Mouse (Mus musculus) myocyte (in vitro differentiated cells): ENCODE data around the gene Cebpb. TPM values are rescaled to one million over a fixed set of nuclear protein-coding genes. Genes with fewer than 3 reads are reported as not detected.

Experiments
- H3K27me3 ChIP-seq: one replicate; pipeline ENCODE4 v1.6.1; 2011; ENCODE audit not compliant: control insufficient read depth, insufficient read depth, insufficient read length
- H3K36me3 ChIP-seq: one replicate; pipeline ENCODE4 v1.6.1; 2011; ENCODE audit not compliant: control insufficient read depth, insufficient read depth
- H3K4me2 ChIP-seq: one replicate; pipeline ENCODE4 v1.6.1; 2011; ENCODE audit warnings: low read depth, control low read depth
- H3K4me3 ChIP-seq: one replicate; pipeline ENCODE4 v1.5.1; 2011; ENCODE audit warnings: mild to moderate bottlenecking, control low read depth, moderate library complexity
- H3K79me2 ChIP-seq: one replicate; pipeline ENCODE4 v1.6.1; 2011; ENCODE audit not compliant: control insufficient read depth, insufficient read depth
- H3ac ChIP-seq: one replicate; pipeline ENCODE4 v1.6.1; 2011; ENCODE audit not compliant: control insufficient read depth, insufficient read length
- CEBPB ChIP-seq: IDR thresholded peaks from 2 replicates; pipeline ENCODE4 v1.6.1; 2011; ENCODE audit warnings: mild to moderate bottlenecking, moderate library complexity; ENCODE audit not compliant: poor library complexity, insufficient read depth, severe bottlenecking
- E2F4 ChIP-seq: IDR thresholded peaks from one replicate; pipeline ENCODE4 v1.6.1; 2011; ENCODE audit warnings: mild to moderate bottlenecking, control low read depth, moderate library complexity; ENCODE audit not compliant: insufficient read depth
- MAX ChIP-seq: IDR thresholded peaks from one replicate; pipeline ENCODE4 v1.6.1; 2011; ENCODE audit warnings: low read depth, mild to moderate bottlenecking, control low read depth
- MYOD1 ChIP-seq, 3 experiments: IDR thresholded peaks; one replicate each; pipeline ENCODE4 v1.6.1; 2011; ENCODE audit warnings: control low read depth in 2 of 3, low read depth in 2 of 3, mild to moderate bottlenecking in 2 of 3, moderate library complexity in 1 of 3; ENCODE audit not compliant: insufficient read length in 2 of 3, control insufficient read depth in 1 of 3
- MYOG ChIP-seq, 3 experiments: IDR thresholded peaks; one replicate each; pipeline ENCODE4 v1.6.1; 2011; ENCODE audit warnings: control low read depth in 2 of 3, low read depth in 2 of 3, mild to moderate bottlenecking in 2 of 3; ENCODE audit not compliant: insufficient read length in 2 of 3, control insufficient read depth in 1 of 3, insufficient read depth in 1 of 3
- POLR2A ChIP-seq: IDR thresholded peaks from one replicate; pipeline ENCODE4 v1.6.1; 2011; ENCODE audit warnings: low read depth, mild to moderate bottlenecking, control low read depth, moderate library complexity; ENCODE audit not compliant: insufficient read length
- POLR2AphosphoS2 ChIP-seq: IDR thresholded peaks from one replicate; pipeline ENCODE4 v1.6.1; 2011; ENCODE audit warnings: low read depth, control low read depth; ENCODE audit not compliant: insufficient read length
- REST ChIP-seq: IDR thresholded peaks from one replicate; pipeline ENCODE4 v1.6.1; 2011; ENCODE audit warnings: mild to moderate bottlenecking, control low read depth, moderate library complexity; ENCODE audit not compliant: insufficient read depth, insufficient read length
- SRF ChIP-seq: IDR thresholded peaks from one replicate; pipeline ENCODE4 v1.6.1; 2011; ENCODE audit warnings: low read depth; ENCODE audit not compliant: control insufficient read depth, insufficient read length
- TCF12 ChIP-seq: IDR thresholded peaks from one replicate; pipeline ENCODE4 v1.6.1; 2011; ENCODE audit warnings: mild to moderate bottlenecking, control low read depth; ENCODE audit not compliant: poor library complexity, insufficient read depth, severe bottlenecking
- TCF3 ChIP-seq: IDR thresholded peaks from one replicate; pipeline ENCODE4 v1.6.1; 2011; ENCODE audit warnings: low read depth, control low read depth; ENCODE audit not compliant: insufficient read length
- USF1 ChIP-seq: IDR thresholded peaks from one replicate; pipeline ENCODE4 v1.6.1; 2011; ENCODE audit warnings: low read depth, mild to moderate bottlenecking, control low read depth, moderate library complexity
- polyA plus RNA-seq: library from polyadenylated mRNA; unstranded; fragments of >200 nt; fragmentation: generic; extraction: Trizol; gene quantifications from one replicate; pipeline ENCODE4 v1.2.1, GENCODE M21; 2012; ENCODE audit warnings: missing spikeins

Gene Cebpb
- polyA plus RNA-seq, 1 experiment, result 74.7 TPM

- TF ChIP-seq TCF3 (no peak), TCF12 (no peak), SRF (no peak)
- Histone ChIP-seq H3K79me2 (peaks cover 23% of the 10 kb centered on the region), H3K36me3 (peaks cover 13% of the 10 kb centered on the region), H3K4me2 (no peak overlapping the region), H3K27me3 (no peaks in the 10 kb centered on the region), H3ac (no peak overlapping the region), H3K4me3 (no peak overlapping the region)
Measured at GRCm38 (mm10) chr2:167687250-167687586, 1.5 kb upstream of the Cebpb start.

GRCm38 (mm10) chr2:167687651-167688101 lies 1.0 kb upstream of the Cebpb start:
- Histone ChIP-seq H3K4me3 (peak overlapping the region; percentile 95), H3ac (no peak overlapping the region), H3K4me2 (no peak overlapping the region), H3K27me3 (no peaks in the 10 kb centered on the region), H3K36me3 (peaks cover 13% of the 10 kb centered on the region), H3K79me2 (peaks cover 28% of the 10 kb centered on the region)
- TF ChIP-seq SRF, result no peak
- TF ChIP-seq POLR2AphosphoS2, result no peak
- no peak for TF ChIP-seq USF1
- no peak for TF ChIP-seq TCF3

- H3K27me3 ChIP-seq, result no peaks in the 10 kb centered on the region
- H3ac ChIP-seq, result peak overlapping the region; percentile 97
- H3K4me3 ChIP-seq, result peak overlapping the region; percentile 95
- peak overlapping the region; percentile 60 for H3K4me2 ChIP-seq
- TF ChIP-seq MYOD1 (IDR thresholded peaks at IDR 0.05; ENCODE audit: control insufficient read depth in 1 of 3, insufficient read length in 2 of 3, low read depth in 2 of 3) (peak in 1 of 3 experiments; percentile 56), CEBPB (no peak)
- peaks cover 13% of the 10 kb centered on the region for H3K36me3 ChIP-seq
- H3K79me2 ChIP-seq, result peaks cover 28% of the 10 kb centered on the region
Measured at GRCm38 (mm10) chr2:167688126-167688497, 603 bp upstream of the Cebpb start.

DNA sequence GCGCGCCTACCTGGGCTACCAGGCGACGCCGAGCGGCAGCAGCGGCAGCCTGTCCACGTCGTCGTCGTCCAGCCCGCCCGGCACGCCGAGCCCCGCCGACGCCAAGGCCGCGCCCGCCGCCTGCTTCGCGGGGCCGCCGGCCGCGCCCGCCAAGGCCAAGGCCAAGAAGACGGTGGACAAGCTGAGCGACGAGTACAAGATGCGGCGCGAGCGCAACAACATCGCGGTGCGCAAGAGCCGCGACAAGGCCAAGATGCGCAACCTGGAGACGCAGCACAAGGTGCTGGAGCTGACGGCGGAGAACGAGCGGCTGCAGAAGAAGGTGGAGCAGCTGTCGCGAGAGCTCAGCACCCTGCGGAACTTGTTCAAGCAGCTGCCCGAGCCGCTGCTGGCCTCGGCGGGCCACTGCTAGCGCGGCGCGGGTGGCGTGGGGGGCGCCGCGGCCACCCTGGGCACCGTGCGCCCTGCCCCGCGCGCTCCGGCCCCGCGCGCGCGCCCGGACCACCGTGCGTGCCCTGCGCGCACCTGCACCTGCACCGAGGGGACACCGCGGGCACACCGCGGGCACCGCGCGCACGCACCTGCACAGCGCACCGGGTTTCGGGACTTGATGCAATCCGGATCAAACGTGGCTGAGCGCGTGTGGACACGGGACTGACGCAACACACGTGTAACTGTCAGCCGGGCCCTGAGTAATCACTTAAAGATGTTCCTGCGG lies 945 bp downstream of the Cebpb start, which contains the start of gene Tmem189:
Gene Tmem189, minus strand, starts transcription at position 322 of the 718 bp plus-strand sequence.
- H3K4me3 ChIP-seq, result peak within 1 kb of the TSS; percentile 95
- H3K36me3 ChIP-seq, result peaks cover 13% of the 10 kb centered on the region
- H3K27me3 ChIP-seq, result no peaks in the 10 kb centered on the region
- H3ac ChIP-seq, result peak within 1 kb of the TSS; percentile 97
- peaks cover 28% of the 10 kb centered on the region for H3K79me2 ChIP-seq
- peak within 1 kb of the TSS; percentile 91 for H3K4me2 ChIP-seq
- no peak for TF ChIP-seq SRF
- TF ChIP-seq REST, result no peak
- TF ChIP-seq POLR2A, result peak; percentile 90
- TF ChIP-seq POLR2AphosphoS2, result peak; percentile 93
- no peak for TF ChIP-seq E2F4
- TF ChIP-seq USF1, result no peak
- TF ChIP-seq MYOG (IDR thresholded peaks at IDR 0.05; ENCODE audit: control insufficient read depth in 1 of 3, insufficient read depth in 1 of 3, insufficient read length in 2 of 3, low read depth in 2 of 3), result peak in 2 of 3 experiments; percentile 64 to 77
- peak; percentile 98 for TF ChIP-seq CEBPB
- no peak for TF ChIP-seq TCF12
- TF ChIP-seq TCF3, result peak; percentile 10
- TF ChIP-seq MAX, result peak; percentile 92
- peak in 2 of 3 experiments; percentile 83 to 88 for TF ChIP-seq MYOD1 (IDR thresholded peaks at IDR 0.05; ENCODE audit: control insufficient read depth in 1 of 3, insufficient read length in 2 of 3, low read depth in 2 of 3)

- no peak for TF ChIP-seq MAX
- TF ChIP-seq SRF, result no peak
- TF ChIP-seq MYOG (IDR thresholded peaks at IDR 0.05; ENCODE audit: control insufficient read depth in 1 of 3, insufficient read depth in 1 of 3, insufficient read length in 2 of 3, low read depth in 2 of 3), result peak in 1 of 3 experiments; percentile 36
- no peak for TF ChIP-seq REST
- TF ChIP-seq E2F4, result no peak
- no peak for TF ChIP-seq POLR2A
- no peak for TF ChIP-seq TCF3
- TF ChIP-seq POLR2AphosphoS2, result peak; percentile 73
- peak overlapping the region; percentile 91 for H3K4me2 ChIP-seq
- H3K79me2 ChIP-seq, result peaks cover 28% of the 10 kb centered on the region
- peak overlapping the region; percentile 97 for H3ac ChIP-seq
- no peaks in the 10 kb centered on the region for H3K27me3 ChIP-seq
- peak overlapping the region; percentile 95 for H3K4me3 ChIP-seq
- H3K36me3 ChIP-seq, result peaks cover 13% of the 10 kb centered on the region
Measured at GRCm38 (mm10) chr2:167690219-167690961, 1.7 kb downstream of the Cebpb start.
